Mouse (Mus musculus): ENCODE measurements around the gene Cdc42bpg. TPM values are rescaled to one million over a fixed set of nuclear protein-coding genes. Genes with fewer than 3 reads are reported as not detected.

The Cdc42bpg gene
- total RNA-seq, 1 experiment from 2014 or later, result 2.9 TPM

GRCm38 (mm10) chr19:6336920-6337319, 30.7 kb downstream of the Cdc42bpg start:
- no peak for ATAC-seq (replicated peaks in 1 of 2; ENCODE audit: insufficient read depth in 1 of 2, low FRiP score in 2 of 2, low TSS enrichment in 1 of 2, low read depth in 1 of 2, poor library complexity in 2 of 2, severe bottlenecking in 2 of 2)

- ATAC-seq (replicated peaks in 1 of 2; ENCODE audit: insufficient read depth in 1 of 2, low FRiP score in 2 of 2, low TSS enrichment in 1 of 2, low read depth in 1 of 2, poor library complexity in 2 of 2, severe bottlenecking in 2 of 2), result no peak
These were observed 31.9 kb downstream of the Cdc42bpg start for GRCm38 (mm10) chr19:6338171-6338570.

- ATAC-seq (replicated peaks in 1 of 2; ENCODE audit: insufficient read depth in 1 of 2, low FRiP score in 2 of 2, low TSS enrichment in 1 of 2, low read depth in 1 of 2, poor library complexity in 2 of 2, severe bottlenecking in 2 of 2), result no peak
These were observed 32.5 kb downstream of the Cdc42bpg start for GRCm38 (mm10) chr19:6338716-6339115.

DNA sequence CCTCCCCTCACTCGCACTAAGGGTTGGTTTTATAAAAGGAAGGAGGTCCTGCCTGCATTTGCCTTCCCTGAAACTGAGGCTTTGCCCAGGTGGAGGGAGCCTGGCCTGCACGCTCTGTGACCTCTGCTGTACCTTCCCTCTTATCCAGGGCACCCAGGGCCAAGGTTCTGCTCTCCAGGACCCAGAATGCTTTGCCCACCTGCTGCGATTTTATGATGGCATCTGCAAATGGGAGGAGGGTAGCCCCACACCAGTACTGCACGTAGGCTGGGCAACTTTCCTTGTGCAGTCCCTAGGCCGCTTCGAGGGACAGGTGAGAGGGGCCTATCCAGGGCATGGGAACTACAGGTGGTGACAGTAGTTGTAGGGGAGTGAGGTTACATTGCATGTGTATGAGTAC, 32.9 kb downstream of the Cdc42bpg start:
- ATAC-seq (replicated peaks in 1 of 2; ENCODE audit: insufficient read depth in 1 of 2, low FRiP score in 2 of 2, low TSS enrichment in 1 of 2, low read depth in 1 of 2, poor library complexity in 2 of 2, severe bottlenecking in 2 of 2), result no peak

DNA sequence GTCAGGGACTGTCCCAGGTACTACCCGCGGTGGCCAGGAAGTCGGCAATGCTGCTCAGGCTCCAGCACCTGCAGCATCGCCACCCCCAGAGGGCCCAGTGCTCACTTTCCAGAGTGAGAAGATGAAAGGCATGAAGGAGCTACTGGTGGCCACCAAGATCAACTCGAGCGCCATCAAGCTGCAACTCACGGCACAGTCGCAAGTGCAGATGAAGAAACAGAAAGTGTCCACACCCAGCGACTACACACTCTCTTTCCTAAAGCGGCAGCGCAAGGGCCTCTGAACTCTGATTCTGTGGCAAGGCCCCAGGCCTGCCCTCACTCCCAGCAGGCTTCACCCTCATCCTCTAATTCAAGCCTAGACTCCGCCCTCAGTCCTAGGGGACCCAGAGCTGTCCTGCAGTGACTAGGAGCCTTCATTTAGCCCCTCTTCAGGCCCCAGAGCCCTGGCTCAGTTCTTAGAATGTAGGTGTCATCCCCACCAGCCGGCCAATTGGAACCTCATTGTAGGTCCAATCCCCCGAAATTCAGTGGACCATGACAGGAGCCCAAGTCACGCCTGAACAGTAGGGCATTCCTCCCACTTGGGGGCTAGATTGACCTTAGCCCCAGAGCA, 33.7 kb downstream of the Cdc42bpg start:
- ATAC-seq (replicated peaks in 1 of 2; ENCODE audit: insufficient read depth in 1 of 2, low FRiP score in 2 of 2, low TSS enrichment in 1 of 2, low read depth in 1 of 2, poor library complexity in 2 of 2, severe bottlenecking in 2 of 2), result peak; percentile 43 to 50

- ATAC-seq (replicated peaks in 1 of 2; ENCODE audit: insufficient read depth in 1 of 2, low FRiP score in 2 of 2, low TSS enrichment in 1 of 2, low read depth in 1 of 2, poor library complexity in 2 of 2, severe bottlenecking in 2 of 2), result peak; percentile 67 to 70
These were observed 34.5 kb downstream of the Cdc42bpg start, which contains the start of gene Map4k2 for GRCm38 (mm10) chr19:6340524-6341452. Gene Map4k2 (plus strand): TSS chr19:6341135.

DNA sequence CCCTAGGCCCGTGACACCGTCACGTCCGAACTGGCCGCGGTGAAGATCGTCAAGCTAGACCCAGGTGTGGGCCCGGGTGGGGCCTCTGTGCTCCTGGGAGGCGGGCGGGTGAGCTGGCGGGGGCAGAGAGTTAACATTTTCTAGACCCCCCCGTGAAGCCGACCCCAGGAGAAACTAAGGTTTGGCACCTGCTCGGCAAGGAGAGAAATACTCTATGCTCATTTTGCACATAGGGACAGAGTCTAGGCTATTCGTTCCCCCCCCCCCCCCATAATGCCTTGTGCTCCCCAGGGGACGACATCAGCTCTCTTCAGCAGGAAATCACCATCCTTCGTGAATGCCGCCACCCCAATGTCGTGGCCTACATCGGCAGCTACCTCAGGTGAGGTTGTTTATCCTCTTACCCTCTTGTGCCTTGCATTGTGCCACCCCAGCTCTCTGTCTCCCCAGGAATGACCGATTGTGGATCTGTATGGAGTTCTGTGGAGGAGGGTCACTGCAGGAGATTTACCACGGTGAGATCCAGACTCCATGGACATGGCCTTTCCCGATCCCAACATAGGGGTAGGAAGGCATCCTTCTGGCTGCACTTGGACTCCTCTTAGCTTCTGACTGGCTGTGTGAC, 35.3 kb downstream of the Cdc42bpg start:
- ATAC-seq (replicated peaks in 1 of 2; ENCODE audit: insufficient read depth in 1 of 2, low FRiP score in 2 of 2, low TSS enrichment in 1 of 2, low read depth in 1 of 2, poor library complexity in 2 of 2, severe bottlenecking in 2 of 2), result no peak

DNA sequence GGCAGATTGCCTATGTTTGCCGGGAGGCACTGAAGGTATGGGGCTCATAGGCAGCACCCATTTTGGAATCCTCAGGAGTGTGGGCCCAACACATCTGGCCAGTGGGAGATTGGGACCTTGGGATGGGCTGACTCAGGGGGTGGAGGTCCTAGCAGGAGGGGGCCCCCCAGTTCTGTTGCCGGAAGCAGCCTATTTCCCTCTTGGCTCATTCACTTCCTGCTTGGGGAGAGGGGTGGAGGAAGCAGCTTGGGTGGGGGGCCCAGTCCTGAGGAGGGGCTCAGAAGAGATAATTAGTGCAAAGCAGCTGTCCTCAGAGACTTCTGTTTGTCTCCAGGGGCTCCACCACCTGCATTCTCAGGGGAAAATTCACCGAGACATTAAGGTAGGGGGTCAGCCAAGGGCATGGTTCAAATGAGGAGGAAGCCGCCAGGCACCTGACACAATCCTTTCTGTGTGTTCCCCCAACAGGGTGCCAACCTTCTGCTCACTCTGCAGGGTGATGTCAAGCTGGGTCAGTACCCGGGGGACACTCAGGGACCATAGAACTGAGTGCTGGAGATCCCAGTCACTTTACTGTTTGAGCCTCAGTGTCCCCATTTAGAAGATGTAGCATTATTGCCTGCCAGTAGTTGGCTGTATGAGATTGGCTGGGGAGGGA, 36.1 kb downstream of the Cdc42bpg start:
- ATAC-seq (replicated peaks in 1 of 2; ENCODE audit: insufficient read depth in 1 of 2, low FRiP score in 2 of 2, low TSS enrichment in 1 of 2, low read depth in 1 of 2, poor library complexity in 2 of 2, severe bottlenecking in 2 of 2), result no peak

- no peak for ATAC-seq (replicated peaks in 1 of 2; ENCODE audit: insufficient read depth in 1 of 2, low FRiP score in 2 of 2, low TSS enrichment in 1 of 2, low read depth in 1 of 2, poor library complexity in 2 of 2, severe bottlenecking in 2 of 2)
These were observed 37.0 kb downstream of the Cdc42bpg start for GRCm38 (mm10) chr19:6343066-6343925.

DNA sequence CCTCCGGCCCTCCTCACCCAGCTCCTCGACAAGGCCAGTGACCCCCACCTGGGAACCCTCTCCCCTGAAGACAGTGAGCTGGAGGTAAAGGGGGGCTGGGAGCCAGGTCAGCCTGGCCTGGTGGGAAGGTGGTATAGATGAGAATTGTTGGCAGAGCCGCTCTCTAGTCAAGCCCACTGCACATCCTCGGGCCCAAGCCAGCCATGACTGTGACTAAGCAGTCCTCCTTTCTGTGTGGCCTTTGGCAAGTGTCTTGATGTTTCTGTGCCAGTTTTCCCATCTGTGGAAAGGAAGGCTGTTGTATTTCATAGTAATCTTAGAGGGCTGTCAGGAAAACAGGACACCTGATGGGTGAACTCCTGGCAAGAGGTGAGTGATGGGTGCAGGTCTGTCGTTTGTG, 37.7 kb downstream of the Cdc42bpg start:
- ATAC-seq (replicated peaks in 1 of 2; ENCODE audit: insufficient read depth in 1 of 2, low FRiP score in 2 of 2, low TSS enrichment in 1 of 2, low read depth in 1 of 2, poor library complexity in 2 of 2, severe bottlenecking in 2 of 2), result no peak

DNA sequence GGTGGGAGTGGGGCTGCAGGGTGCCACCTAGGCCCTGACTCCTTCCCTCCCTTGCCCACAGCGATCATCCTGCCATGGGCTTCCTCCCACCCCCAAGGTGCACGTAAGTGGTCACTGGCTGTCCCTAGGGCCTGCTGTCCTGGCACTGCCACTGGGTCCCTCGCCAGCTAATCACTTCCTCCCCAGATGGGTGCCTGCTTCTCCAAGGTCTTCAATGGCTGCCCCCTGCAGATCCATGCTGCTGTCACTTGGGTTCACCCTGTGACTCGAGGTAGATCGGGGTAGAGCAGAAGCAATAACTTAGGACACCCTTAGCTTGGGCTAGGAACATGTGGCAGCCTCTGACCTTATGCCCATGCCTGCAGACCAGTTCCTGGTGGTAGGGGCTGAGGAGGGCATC, 39.8 kb downstream of the Cdc42bpg start:
- ATAC-seq (replicated peaks in 1 of 2; ENCODE audit: insufficient read depth in 1 of 2, low FRiP score in 2 of 2, low TSS enrichment in 1 of 2, low read depth in 1 of 2, poor library complexity in 2 of 2, severe bottlenecking in 2 of 2), result no peak

GRCm38 (mm10) chr19:6346661-6347060, 40.4 kb downstream of the Cdc42bpg start:
- no peak for ATAC-seq (replicated peaks in 1 of 2; ENCODE audit: insufficient read depth in 1 of 2, low FRiP score in 2 of 2, low TSS enrichment in 1 of 2, low read depth in 1 of 2, poor library complexity in 2 of 2, severe bottlenecking in 2 of 2)

DNA sequence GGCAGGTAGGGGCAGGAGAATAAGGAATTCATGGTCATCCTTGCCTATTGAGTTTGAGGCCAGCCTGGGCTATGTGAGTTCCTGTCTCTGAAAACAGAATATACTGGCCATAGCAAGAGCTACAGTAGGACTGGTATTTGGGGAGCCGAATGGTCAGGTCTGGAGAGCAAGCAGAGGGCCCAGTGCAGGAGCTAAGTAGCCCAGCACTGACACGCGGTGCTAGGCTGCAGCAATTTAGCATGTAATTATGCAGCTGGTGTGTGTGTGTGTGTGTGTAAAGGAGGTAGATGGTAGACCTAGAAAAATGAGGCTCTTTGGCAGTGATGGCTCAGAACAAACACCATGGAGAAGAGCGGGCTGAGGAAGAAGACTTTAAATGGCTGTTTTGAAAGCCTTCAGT, 41.4 kb downstream of the Cdc42bpg start:
- no peak for ATAC-seq (replicated peaks in 1 of 2; ENCODE audit: insufficient read depth in 1 of 2, low FRiP score in 2 of 2, low TSS enrichment in 1 of 2, low read depth in 1 of 2, poor library complexity in 2 of 2, severe bottlenecking in 2 of 2)

GRCm38 (mm10) chr19:6348717-6349116, 42.5 kb downstream of the Cdc42bpg start:
- ATAC-seq (replicated peaks in 1 of 2; ENCODE audit: insufficient read depth in 1 of 2, low FRiP score in 2 of 2, low TSS enrichment in 1 of 2, low read depth in 1 of 2, poor library complexity in 2 of 2, severe bottlenecking in 2 of 2), result peak; percentile 16 to 40; a peak in 3 of 4 replicates

- peak; percentile 71 to 75 for ATAC-seq (replicated peaks in 1 of 2; ENCODE audit: insufficient read depth in 1 of 2, low FRiP score in 2 of 2, low TSS enrichment in 1 of 2, low read depth in 1 of 2, poor library complexity in 2 of 2, severe bottlenecking in 2 of 2)
These were observed 43.1 kb downstream of the Cdc42bpg start for GRCm38 (mm10) chr19:6349215-6349983.

DNA sequence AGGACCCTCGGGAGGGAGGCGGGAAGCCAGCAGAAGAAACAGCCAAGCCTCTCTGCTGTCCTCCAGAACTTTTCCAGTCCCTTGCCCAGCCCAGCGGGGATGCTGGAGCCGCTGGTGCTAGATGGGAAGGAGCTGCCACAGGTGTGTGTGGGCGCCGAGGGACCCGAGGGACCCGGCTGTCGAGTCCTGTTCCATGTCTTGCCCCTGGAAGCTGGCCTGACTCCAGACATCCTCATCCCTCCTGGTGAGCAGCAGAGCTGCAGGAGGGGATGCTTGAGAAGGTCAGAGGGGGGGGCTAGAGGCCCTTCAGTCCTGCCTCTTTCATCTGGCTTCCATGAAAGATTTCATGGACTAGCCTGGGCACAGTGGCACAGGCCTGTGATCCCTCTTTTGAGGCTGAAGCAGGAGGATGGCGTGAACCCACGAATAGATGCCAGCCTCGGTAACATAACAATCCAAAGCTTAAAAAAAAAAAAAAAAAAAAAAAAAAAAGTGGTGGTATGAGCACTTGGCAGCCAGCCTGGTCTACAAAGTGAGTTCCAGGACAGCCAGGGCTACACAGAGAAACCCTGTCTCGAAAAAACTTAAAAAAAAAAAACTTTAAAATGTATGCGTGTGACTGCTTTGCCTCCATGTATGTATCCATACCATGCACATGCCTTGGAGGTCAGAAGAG, 45.3 kb downstream of the Cdc42bpg start:
- ATAC-seq (replicated peaks in 1 of 2; ENCODE audit: insufficient read depth in 1 of 2, low FRiP score in 2 of 2, low TSS enrichment in 1 of 2, low read depth in 1 of 2, poor library complexity in 2 of 2, severe bottlenecking in 2 of 2), result no peak

All from hematopoietic stem cell, adult 5-6 weeks (primary cell).